Mouse (Mus musculus) left cerebral cortex, postnatal 14 days (tissue): Measurements from ENCODE around the gene Adgrf5. TPM values are rescaled to one million over a fixed set of nuclear protein-coding genes. Genes with fewer than 3 reads are reported as not detected.
"Not testable (repeated sequence)": the region's sequence is repeated elsewhere in the genome, so short reads cannot be mapped to it uniquely, and the experiment has no call there.

Experiments
- DNase-seq, 2 experiments: peaks; one replicate each; pipeline ENCODE4 v3.0.0; 2021 to 2022; ENCODE audit warnings: low spot score in 2 of 2, mixed read lengths in 1 of 2
- intact Hi-C: fragments of 180-260 bp; cut with DNase I; formaldehyde crosslinking; loops from one replicate; pipeline ENCODE4 v1.15.1; 2025
- total RNA-seq, 2 experiments: library from RNA; stranded (reverse); gene quantifications; 2 replicates each; pipeline ENCODE4 v1.2.3; 2021

The Adgrf5 gene
- total RNA-seq, 2 experiments from 2014 or later: 29.3 to 33.3 TPM

GRCm38 (mm10) chr17:43434485-43434884 is 74.2 kb downstream of the Adgrf5 start:
- no peak for DNase-seq
- intact Hi-C loops: no loop called here

GRCm38 (mm10) chr17:43451216-43451615 is 91.0 kb downstream of the Adgrf5 start:
- intact Hi-C loops: no loop called here
- DNase-seq: no peak

- peak; percentile 78 to 79 for DNase-seq
- intact Hi-C loops: loop anchor here (1.0 kb wide), 1 partner anchor 132 kb away; no protein-coding TSS in a partner anchor
Measured at GRCm38 (mm10) chr17:43458598-43458997, 98.3 kb downstream of the Adgrf5 start.

- intact Hi-C loops: loop anchor here (1.0 kb wide), 1 partner anchor 194 kb away; no protein-coding TSS in a partner anchor
Measured at GRCm38 (mm10) chr17:43459737-43460230, 99.5 kb downstream of the Adgrf5 start.

GRCm38 (mm10) chr17:43460245-43461181 is 100.3 kb downstream of the Adgrf5 start:
- intact Hi-C loops: loop anchor here (1.0 kb wide), 1 partner anchor 195 kb away; no protein-coding TSS in a partner anchor
- DNase-seq: peak; percentile 67 to 75

More at GRCm38 (mm10) chr17:43459737-43460230, 99.5 kb downstream of the Adgrf5 start:
- DNase-seq: no peak

GRCm38 (mm10) chr17:43470039-43470438 is 109.8 kb downstream of the Adgrf5 start:
- no peak for DNase-seq
- intact Hi-C loops: no loop called here

- no peak for DNase-seq
- intact Hi-C loops: no loop called here
Measured at GRCm38 (mm10) chr17:43472558-43472957, 112.3 kb downstream of the Adgrf5 start.

GRCm38 (mm10) chr17:43474775-43475174 is 114.5 kb downstream of the Adgrf5 start:
- intact Hi-C loops: no loop called here
- no peak for DNase-seq

GRCm38 (mm10) chr17:43477621-43478020 is 117.4 kb downstream of the Adgrf5 start:
- no peak for DNase-seq

GRCm38 (mm10) chr17:43485982-43486381 is 125.7 kb downstream of the Adgrf5 start:
- DNase-seq: no peak
- intact Hi-C loops: no loop called here

More at GRCm38 (mm10) chr17:43477621-43478020, 117.4 kb downstream of the Adgrf5 start:
- intact Hi-C loops: no loop called here

GRCm38 (mm10) chr17:43488439-43489151 is 128.3 kb downstream of the Adgrf5 start:
- no peak for DNase-seq
- intact Hi-C loops: no loop called here

- intact Hi-C loops, DNase-seq: not testable (repeated sequence)
Measured at GRCm38 (mm10) chr17:43490371-43490770, 130.1 kb downstream of the Adgrf5 start.

GRCm38 (mm10) chr17:43495502-43495901 is 135.3 kb downstream of the Adgrf5 start:
- DNase-seq: no peak
- intact Hi-C loops: no loop called here

GRCm38 (mm10) chr17:43497521-43497920 is 137.3 kb downstream of the Adgrf5 start:
- DNase-seq: no peak
- intact Hi-C loops: no loop called here

- intact Hi-C loops: no loop called here
- DNase-seq: no peak
Measured at GRCm38 (mm10) chr17:43500513-43500912, 140.3 kb downstream of the Adgrf5 start.

GRCm38 (mm10) chr17:43501223-43501622 is 141.0 kb downstream of the Adgrf5 start:
- no peak for DNase-seq
- intact Hi-C loops: no loop called here

GRCm38 (mm10) chr17:43501631-43502030 is 141.4 kb downstream of the Adgrf5 start:
- intact Hi-C loops: no loop called here
- no peak for DNase-seq

- DNase-seq: no peak
- intact Hi-C loops: no loop called here
Measured at GRCm38 (mm10) chr17:43502592-43502991, 142.3 kb downstream of the Adgrf5 start, which contains the start of gene Mep1a. TSS of gene Mep1a (minus strand) at chr17:43502812.

- DNase-seq: no peak
- intact Hi-C loops: no loop called here
Measured at GRCm38 (mm10) chr17:43503861-43504593, 143.8 kb downstream of the Adgrf5 start.
